Mouse (Mus musculus): ENCODE results near the gene Dab2ip.
A peak's percentile ranks its signal among the peaks of the same experiment; 100 is the strongest.

Dab2ip gene

DNA sequence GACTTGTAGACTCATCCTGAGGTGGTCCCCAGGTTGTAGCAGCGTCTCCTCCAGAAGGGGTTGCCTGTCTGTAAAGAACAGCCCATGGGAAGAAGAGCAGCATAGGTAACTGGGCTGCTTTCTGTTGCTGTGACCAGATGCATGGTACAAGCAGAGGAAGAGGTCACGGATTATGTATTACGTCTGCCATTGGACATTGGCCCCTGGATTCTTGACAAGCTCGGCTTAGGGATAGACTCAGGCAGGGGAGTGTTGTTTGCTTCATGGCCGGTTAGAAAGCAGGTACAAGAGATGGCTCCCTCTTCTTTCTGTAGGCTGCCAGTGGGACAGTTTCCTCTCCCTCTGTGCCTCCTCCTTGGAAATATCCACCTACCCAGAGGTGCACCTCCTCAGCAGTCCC is 130.5 kb downstream of the Dab2ip start:
- DNase-seq, result no peak

DNA sequence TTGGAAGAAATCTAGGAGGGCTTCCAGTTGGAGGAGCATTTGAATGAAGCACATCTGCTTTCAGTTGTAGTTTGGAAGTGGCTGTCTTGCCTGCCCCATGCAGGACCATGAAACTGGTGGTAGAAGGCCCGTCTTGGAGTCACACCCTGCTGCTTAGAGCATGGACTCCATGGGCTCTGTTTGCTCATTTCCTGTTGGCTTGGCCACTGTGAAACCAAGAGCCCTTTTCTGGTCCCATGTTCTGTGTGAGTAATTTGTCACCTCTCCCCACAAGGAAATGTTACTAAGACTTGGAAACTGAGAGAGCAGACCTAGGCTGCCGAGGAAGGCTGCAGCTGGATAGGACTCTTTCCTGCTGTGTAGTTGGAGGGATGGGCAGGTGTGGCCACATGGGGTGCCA is 131.8 kb downstream of the Dab2ip start:
- no peak for DNase-seq

DNA sequence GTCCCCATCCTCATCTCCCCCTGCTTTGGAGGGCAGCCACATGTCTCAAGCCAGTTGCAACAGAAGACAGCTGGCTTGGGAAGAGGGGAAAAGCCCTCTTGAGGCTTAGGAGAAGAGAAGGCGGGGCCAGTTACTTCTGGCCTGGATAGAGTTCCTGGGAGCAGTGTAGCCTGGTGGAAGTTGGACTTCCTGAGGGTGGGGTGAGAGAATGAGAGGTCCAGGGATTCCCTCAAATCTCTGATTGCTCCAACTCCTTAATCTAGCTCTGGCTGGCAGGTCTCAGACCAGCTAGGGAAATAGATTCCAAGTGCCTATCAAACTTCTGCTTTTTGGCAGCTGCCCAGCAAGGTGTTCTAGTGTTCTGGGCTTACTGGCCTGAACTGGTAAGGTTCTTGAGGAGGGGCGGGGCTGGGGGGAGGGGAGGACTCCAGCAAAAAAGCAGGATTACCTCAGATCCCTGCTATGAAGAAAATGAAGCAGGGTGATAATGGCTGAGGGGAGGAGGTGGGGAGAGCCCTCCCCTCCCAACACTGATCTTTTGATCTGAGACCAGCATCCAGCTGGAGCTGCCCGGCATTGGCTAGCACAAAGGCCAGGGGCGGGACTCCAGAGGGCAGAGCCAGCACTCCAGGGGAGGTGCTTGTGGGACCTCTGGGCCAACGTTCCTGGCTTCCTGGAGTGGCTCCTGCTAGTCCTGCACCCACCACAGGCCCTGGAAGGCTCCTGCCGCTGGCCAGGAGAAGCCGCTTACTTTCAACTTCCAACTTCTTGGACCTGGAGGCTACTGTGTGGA is 133.4 kb downstream of the Dab2ip start:
- DNase-seq, result peak; percentile 82

DNA sequence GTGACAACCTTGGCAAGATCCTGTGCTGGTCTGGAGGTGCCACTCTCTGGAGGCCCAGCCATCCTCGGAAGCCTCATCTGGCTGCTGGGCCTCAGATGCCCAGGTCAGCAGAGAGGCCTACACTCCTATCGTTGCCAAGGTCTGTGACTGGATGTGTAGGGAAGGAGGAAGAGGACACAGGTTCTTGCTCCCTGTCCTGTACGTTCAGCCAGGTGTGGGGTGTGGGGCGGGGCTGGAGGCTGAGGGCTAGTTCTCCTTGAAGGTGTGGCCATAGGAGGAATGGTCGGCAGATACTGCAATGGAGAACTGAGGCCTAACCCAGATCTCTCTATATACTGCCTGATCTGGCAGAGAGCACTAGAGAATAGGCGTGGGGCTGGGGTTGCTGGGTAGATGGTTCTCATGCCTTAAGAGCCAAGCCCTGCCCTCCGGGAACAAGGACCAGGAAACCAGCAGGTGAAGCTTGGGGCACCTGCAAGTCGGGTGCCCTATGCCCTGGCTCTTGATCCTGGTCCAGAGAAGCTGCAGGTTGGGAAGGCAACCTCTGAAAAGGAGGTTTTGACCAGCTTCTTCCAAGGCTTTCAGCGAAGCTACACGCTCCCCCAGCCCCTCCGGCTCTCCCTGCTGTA is 134.3 kb downstream of the Dab2ip start:
- no peak for DNase-seq

DNA sequence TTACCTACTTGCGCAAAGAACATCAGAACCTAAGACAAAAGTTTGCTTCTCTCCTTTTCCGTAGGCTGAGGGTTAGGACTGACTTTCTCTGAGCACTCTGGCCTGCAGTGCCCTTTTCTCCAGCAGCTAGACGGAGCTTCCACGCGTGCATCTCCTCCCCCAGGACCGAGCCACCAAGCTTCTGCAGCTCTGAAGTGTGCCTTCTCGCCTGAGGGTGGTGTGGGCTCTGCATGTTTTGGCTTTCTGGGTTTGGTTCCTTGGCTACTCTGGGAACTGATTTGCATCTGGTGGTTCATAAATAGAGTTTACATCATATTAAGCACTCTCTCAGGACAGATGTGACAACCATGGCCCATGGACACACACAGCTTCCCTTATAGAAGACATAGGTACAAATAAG is 135.0 kb downstream of the Dab2ip start:
- DNase-seq, result no peak

DNA sequence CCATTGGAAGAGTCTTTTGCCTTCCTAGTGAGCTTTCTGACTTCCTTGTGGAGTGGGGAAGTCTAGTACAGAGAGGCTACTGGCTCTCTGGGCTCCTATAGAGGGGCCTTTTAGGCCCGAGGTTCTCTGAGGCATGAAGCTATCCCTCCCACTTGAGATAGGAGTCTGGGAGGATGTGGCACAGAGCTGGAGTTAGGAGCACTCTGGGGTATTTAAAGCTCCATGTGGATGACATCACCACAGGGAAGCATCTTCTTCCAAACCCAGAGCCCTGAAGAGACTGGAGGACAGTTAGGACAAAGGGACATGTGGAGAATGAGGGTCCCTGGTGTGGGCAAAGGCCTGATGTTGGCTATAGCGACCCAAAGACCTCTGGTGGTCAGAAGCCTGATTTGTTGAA is 136.0 kb downstream of the Dab2ip start:
- DNase-seq, result no peak

DNA sequence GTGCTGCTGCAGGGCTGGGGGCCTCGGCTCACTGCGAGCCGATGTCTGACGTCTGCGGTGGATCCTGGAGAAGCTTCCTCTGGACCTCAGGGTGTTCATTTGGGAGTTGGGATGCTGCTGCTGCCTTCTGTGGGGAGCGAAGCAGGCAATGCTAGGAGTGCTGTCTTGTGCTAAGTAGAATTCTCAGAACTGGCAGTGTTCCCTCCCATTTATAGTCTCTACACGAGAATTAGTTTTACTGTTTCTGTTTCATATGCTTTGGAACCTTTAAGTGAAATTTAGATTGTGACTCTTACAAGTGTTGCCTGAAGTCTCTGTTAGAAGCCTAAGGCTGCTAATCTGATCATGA is 138.1 kb downstream of the Dab2ip start:
- no peak for DNase-seq

DNA sequence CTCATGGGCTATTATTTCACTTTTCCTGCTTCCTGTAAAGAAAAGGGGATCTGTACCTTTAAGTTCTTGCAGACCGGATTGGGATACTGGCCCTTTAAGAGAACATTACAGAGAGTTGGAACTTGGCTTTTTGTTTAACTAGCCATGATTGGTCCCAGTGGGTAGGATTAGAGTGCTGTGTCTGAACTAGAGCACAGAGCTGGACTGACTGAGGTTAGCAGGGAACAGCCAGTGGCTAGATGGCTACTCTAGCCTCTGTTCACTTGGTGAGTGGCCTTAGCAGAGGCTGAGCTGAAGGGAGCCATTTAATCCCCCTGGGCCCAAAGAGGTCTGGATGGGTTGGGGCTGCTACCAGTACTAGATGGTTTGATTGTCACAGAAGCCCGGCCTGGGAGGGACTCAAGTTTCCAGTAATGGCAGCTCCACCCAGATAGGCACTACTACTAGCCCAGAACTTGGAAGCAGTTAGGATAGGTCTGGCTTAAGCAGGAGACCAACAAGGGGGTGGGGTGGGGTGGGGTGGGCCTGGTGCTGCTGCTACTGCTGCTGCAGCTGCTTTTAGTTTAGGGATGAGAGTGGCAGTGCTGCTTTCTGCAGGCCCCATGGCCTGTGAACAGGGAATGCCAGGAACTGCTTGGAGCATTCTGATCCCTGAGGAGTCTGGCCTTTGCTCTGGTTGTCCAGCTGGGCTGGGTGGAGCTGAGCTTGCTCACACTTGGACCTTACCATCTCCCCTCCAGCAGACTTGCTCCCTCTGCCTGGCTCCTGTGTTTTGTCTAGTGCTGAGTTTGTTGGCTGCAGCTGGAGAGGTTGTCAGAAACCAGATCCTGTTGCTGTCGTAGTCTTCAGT is 138.7 kb downstream of the Dab2ip start:
- peak; percentile 63 for DNase-seq

DNA sequence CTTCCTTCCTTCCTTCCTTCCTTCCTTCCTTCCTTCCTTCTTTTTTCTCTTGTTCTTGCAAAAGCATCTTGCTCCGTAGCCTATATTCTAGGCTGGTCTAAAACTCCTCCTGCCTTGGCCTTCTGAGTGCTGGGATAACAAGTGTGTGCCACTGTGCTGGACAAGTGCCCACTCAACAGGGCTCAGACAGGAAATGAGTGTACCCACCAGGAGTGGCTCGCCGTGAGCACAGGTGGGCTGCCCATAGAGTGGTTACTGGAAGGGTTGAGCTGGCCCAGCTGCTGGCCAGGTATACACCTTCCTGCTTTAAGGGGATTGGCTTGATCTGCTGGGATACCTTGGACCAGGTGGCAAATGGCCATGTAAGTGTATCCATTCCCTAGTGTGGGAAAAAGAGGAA is 139.7 kb downstream of the Dab2ip start:
- no peak for DNase-seq

DNA sequence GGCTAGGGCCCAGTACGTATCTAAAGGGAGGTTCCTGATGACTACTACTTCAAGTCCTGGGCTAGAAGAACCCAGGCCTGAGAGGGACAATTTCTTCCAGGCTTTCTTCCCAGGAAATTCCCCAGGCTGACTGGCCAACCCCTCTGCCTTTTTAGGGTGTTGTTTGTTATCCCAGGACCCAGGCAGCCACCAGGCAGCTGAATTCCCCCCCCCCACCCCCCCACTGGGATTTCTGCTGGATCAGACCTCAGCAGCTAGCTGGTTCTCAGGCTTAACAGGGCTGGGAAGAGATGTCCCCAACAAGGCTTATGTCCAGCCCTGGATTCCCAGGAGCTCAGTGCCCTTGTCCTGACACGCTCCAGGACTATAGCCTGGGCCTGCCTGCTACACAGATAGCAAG is 142.9 kb downstream of the Dab2ip start:
- DNase-seq, result no peak

DNA sequence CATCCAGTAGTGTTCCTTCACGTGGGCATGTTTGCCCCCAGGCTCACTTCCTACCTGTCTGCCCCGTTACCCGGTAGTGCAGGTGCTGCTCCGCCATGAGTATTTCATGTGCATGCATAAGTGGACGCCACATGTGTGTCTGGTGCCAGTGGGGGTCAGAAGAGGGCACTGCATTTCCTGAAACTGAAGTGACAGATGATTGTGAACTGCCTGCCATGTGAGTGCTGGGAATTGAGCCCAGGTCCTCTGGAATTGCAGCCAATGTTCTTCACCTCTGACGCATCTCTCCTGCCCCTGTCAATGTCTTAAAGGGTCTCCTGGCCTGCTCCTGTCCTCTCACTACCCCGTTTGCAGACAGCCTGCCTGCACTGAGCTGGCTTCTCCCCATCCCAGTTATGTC is 143.9 kb downstream of the Dab2ip start:
- no peak for DNase-seq

DNA sequence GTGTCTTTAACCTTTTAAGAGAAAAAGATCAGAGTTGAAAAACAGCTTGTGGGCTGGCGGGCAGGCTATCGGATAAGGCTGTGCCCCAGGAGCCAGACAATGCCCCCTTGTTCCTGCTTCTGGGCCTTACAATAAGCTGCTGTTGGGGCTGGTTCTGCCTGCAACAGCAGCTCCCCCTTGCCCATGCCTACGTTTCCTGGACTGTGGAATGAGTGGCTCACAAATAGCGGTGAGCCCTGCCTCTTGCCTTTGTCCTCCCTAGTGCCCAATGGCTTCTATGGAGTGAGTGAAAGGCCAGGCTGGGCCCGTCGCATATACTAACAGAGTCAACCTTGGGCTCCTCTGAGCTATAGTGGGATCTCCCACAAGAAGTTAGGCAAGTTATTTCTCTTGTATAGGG is 144.5 kb downstream of the Dab2ip start:
- DNase-seq, result peak; percentile 31

DNA sequence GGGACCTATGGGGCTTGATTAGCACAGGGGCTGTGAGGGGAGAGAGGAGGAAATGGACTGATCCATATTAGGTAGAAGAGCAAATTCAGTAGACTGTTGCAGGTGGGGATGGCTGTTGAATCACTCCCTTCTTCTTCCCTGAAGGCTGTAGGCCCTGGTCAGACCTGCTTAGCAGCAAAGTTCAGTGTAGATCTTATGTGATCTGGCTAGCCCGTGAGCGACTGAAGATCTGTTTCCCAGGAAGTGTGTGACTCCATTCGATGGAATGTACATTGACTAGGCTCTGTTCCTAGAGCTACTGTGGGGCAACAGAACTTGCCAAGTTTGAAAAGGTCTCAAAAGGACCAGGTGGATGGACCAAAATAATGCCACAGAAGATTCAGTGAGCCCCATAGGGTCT is 145.2 kb downstream of the Dab2ip start:
- DNase-seq, result no peak

DNA sequence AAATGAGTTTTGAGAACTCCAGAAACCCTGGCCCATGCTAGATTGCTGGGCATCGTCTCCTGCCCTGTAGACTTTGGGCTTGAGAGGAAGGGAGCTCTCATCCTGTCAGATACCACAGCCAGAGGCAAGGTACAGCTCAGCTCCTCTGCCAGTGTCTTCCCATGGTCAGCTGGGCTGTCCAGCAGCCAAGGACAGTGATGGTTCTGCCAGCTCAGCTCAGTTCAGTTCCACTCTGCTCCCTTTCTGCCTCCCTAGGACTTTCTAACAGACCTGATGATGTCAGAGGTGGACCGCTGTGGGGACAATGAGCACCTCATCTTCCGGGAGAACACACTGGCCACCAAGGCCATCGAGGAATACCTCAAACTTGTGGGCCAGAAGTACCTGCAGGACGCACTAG is 154.5 kb downstream of the Dab2ip start:
- DNase-seq, result no peak

DNA sequence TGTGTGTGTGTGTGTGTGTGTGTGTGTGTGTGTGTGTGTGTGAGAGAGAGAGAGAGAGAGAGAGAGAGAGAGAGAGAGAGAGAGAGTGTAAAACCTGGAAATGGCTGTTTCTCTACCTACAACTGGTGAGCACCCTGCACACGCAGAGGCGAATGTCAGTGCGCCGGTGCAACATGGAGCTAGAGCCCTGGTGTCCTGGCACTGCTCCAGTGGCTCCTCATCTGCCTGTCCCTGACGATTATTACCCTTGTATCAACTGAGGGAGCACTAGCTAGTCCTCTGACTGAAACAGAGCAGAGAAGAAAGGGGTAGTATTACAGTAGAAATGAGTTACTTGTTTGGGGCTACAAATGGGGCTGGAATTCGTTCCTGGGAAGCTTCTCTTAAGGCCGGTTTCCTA is 155.4 kb downstream of the Dab2ip start:
- no peak for DNase-seq

DNA sequence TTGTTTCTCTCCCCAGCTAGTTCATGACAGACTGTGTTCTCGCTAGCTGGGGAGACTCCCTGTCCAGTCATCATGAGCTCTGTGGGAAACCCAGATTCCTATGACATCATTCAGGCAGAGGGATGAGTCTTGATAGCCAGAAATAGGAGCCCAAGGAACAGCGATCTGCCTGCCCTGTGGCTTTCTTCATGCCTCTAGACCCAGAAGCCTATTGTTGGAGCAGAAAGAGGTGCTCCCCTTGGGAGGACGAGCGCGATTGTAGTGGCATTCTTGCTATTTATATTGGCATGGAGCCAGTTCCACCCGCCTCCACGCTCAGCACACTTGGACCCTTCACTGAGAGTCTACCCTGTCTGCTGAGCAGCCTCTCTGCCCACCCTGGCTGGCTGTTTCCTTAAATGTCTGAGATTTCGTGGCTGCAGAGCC is 156.7 kb downstream of the Dab2ip start:
- no peak for DNase-seq

DNA sequence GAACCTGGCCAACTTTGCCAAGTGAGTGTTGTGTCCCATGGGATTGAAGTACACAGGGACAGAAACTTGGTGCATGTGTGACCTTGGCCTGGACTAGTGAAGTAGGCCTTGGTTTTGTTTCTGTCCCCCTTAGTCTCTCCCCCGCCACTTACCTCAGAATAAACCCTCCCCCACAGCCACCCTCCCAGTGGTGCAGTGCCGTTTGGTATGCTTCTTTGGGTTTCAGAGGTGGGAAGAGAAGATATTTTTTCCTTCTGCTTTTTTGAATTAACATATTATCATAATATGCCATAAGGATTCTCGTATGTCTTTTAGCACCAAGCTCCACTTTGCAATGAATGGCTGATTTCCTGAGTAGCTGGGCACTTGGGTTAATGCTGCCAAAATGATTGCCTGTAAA is 157.4 kb downstream of the Dab2ip start:
- no peak for DNase-seq

DNA sequence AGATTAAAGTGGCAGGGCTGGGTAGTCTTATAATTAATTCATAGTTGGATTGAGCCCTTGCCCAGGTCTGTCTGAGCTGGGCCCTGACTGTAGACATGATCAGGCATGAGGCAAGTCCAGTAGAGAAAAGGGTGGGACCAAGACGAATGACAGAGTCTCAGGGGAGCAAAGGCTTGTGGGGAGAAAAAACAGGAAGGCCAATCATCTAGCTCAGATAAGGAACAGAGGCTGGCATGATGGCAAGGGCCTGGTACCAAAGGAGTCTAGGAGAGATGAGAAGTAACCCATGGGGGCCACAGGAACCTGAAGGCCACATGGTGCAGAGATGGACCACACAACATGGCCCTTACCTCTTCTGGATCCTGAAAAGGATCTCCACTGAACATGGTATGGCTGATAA is 158.1 kb downstream of the Dab2ip start:
- DNase-seq, result no peak

DNA sequence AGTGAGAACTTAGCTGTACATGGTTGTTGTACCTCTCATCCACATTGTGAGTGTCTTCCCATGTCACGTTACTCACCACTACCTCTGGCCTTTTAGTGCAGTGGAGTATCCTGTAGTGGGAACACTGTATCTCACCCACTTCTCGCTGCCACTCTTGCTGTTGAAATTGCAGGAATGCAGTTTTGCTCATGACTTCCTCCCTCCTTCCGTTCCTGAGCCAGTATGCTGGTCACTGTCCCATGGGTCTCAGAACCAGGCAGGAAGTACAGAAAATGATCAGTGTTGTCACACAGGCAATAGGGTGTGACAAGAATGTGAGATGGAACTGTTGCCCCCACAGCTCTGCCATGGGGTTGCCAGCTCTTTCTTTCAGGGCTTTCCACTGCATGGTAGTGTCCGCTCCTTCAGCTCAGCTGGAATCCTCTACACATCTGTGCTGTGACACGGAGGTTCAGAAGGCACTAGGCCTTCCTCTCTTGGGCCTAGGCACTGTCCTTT is 160.0 kb downstream of the Dab2ip start:
- DNase-seq, result no peak

DNA sequence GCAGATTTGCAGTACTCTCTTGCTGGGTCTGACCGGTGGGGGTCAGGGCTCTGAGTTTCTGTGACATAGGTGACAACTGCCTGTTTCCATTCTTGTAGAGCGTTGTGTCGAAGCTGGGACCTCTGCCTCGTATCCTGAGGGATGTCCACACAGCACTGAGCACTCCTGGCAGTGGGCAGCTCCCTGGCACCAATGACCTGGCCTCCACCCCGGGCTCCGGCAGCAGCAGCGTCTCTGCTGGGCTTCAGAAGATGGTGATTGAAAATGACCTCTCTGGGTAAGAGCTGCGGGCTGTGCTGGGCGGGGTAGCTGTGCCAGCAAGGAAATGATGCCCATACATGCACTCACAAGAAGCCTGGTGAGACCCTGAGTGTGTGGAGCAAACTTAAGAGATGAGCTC is 160.6 kb downstream of the Dab2ip start:
- no peak for DNase-seq

DNA sequence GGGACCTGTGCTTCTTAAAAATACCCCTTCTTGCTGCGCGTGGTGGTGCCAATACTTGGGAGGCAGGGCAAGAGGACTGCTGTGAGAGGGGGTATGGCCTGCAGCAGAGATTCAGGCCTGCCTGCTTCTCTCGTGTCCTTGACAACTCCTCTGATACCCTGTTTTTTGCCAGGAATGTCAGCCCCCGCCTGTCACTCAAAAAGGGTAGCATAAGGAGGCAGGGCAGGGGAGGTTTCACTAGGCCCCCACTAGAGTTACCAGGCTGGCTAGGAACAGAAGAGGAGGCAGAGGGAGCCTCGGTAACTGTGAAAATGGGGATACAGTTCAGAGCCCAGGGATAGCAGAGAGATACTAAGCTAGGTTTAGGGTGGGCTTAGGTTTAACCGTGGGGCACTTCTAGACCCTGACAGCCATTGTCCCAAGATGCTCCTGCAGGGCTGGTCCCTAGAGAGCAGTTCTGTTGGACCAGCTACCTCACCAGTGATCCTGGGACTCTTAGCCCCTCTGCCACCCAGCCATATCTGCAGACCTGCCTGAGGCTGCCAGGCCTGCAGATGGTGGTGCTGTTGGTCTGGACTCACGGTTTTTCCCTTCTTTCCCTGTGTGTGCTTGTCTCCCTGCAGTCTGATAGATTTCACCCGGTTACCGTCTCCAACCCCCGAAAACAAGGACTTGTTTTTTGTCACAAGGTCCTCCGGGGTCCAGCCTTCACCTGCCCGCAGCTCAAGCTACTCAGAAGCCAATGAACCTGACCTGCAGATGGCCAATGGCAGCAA is 161.4 kb downstream of the Dab2ip start:
- DNase-seq, result no peak

DNA sequence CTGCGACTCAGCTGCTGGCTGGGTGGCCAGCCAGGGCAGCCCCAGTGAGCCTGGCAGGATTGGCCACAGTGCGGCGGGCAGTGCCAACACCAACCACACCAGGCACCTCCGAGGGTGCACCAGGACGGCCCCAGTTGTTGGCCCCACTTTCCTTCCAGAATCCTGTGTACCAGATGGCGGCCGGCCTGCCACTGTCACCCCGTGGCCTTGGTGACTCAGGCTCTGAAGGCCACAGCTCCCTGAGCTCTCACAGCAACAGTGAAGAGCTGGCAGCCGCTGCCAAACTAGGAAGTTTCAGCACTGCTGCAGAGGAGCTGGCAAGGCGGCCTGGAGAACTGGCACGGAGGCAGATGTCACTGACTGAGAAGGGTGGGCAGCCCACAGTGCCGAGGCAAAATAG is 162.0 kb downstream of the Dab2ip start:
- no peak for DNase-seq

DNA sequence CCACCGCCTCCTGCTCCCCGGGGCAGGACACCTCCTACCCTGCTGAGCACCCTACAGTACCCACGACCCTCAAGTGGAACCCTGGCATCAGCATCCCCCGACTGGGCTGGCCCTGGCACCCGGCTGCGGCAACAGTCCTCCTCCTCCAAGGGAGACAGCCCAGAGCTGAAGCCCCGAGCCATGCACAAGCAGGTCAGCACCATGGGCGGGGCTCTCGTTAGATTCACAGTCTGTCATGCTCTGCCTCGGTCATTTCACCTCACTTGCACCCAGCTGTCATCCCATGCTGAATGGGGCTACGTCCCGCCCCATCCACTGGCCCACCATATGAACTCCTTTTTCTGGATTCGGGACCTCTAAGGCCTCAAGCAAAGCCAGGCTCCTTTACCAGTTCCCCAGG is 162.5 kb downstream of the Dab2ip start:
- DNase-seq, result no peak

All from embryo, embryonic 11 days (tissue).